Mouse (Mus musculus): ENCODE results near the gene AF067061. TPM values are rescaled to one million over a fixed set of nuclear protein-coding genes. Genes with fewer than 3 reads are reported as not detected.
A peak's percentile ranks its signal among the peaks of the same experiment; 100 is the strongest.

The AF067061 gene
- polyA plus RNA-seq, 1 experiment from 2014 or later: not detected

DNA sequence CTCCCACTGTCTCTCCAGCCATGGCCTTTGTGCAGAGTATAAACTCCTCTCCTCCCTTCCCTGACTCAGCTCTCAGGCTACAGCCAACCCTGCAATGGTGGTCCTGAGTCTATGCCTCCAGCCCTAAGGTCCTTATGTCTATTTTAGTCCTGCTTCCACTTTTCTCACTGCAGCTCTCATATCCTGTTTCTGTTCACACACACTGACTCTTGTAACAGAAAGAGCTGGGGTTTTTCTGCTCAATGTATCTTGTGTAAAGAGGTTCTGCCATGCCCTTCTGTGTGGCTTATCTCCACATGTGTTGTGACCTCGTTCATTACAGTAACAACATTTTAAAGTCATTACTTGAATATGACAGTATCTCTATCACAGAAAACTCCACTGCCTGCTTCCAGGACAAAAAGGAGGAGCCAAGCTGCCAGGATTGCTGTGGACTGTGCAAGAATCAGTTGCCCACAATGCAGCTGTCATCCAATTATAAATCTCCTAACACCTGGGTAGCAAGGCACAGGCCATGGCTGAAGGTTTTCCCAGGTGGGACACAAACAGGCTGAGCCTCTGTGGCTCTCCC is 36.5 kb downstream of the AF067061 start:
- Histone ChIP-seq H3K27ac (replicated peaks) (no peak overlapping the region), H3K27me3 (replicated peaks; ENCODE audit: low read depth, poor library complexity, severe bottlenecking) (no peaks in the 10 kb centered on the region), H3K9me3 (no peaks in the 10 kb centered on the region), H3K4me3 (no peak overlapping the region), H3K4me1 (no peaks in the 10 kb centered on the region), H3K36me3 (replicated peaks) (no peaks in the 10 kb centered on the region)
- WGBS: 71% methylated on average over 1 of the region's 1 CpGs
- no peak for DNase-seq (ENCODE audit: low spot score)

DNA sequence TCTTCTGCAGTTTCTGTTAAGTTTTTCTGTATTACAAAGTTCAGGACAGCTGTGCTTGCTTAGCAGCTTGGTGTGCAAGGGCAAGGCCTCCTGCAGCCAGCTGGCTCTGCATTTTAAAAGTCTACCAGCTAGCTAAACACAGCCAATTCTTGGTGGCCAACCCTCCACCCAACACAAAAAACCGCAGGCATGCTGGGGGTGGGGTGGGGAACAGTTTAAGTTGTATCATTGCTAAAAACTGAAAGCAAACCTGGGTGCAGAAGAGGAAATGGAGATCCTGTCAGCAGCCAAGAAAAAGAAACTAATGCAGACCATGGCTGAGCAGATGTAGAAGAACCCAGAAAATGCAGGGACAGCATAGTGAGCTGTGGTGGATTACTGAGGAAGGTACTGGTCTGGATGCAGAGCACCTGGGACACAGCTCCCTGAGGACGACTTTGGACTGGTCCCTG is 37.1 kb downstream of the AF067061 start, which contains the start of gene BC147527:
TSS of gene BC147527 (plus strand) at position 402 of the 452 bp plus-strand sequence.
- Histone ChIP-seq H3K36me3 (replicated peaks) (no peaks in the 10 kb centered on the region), H3K4me1 (no peaks in the 10 kb centered on the region), H3K27me3 (replicated peaks; ENCODE audit: low read depth, poor library complexity, severe bottlenecking) (no peaks in the 10 kb centered on the region), H3K9me3 (no peaks in the 10 kb centered on the region), H3K27ac (replicated peaks) (no peak within 1 kb of the TSS), H3K4me3 (no peak within 1 kb of the TSS)
- WGBS: 48% methylated on average over 2 of the region's 2 CpGs
- DNase-seq (ENCODE audit: low spot score): no peak

DNA sequence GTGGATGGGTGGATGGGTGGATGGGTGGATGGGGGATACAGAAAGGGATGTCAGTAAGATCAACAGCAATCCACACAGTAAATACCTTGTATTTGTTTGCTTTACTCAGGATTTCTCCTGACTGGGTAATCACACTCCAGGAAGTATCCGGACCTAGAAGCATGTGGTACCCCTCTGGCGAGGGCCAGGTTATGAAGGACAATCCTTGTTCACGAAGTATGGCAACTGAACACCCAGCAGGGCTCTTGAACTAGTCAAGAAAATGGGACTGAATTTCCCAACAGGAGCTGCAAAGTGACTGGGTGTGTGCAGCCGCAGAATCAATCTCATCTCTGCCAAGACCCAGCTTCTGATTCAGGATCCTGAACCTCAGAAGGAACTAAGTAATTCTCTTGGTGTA is 37.9 kb downstream of the AF067061 start:
- H3K36me3 ChIP-seq (replicated peaks): no peaks in the 10 kb centered on the region
- H3K4me1 ChIP-seq: no peaks in the 10 kb centered on the region
- no peak overlapping the region for H3K4me3 ChIP-seq
- 83% methylated on average over 4 of the region's 4 CpGs for WGBS
- DNase-seq (ENCODE audit: low spot score): no peak
- no peaks in the 10 kb centered on the region for H3K27me3 ChIP-seq (replicated peaks; ENCODE audit: low read depth, poor library complexity, severe bottlenecking)
- H3K27ac ChIP-seq (replicated peaks): no peak overlapping the region
- no peaks in the 10 kb centered on the region for H3K9me3 ChIP-seq

DNA sequence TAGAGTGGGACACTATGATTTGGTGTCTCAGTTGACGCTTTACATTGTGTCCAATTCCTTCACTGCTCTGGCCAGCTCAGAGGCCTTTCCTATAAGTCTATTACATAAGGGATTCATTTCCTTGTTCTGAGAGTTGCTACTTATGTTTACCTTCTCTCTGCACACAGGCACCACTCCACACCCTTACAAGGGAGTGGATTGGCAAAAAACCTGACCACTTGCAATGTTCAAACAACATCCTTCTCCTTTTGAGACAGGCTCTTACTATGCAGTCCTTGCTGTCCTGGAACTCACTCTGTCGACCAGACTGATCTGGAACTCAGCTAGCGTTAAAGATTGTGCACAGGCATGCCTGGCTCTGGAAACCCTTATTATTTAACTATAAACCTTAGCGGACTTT is 47.8 kb downstream of the AF067061 start:
- H3K4me3 ChIP-seq: no peak overlapping the region
- H3K27ac ChIP-seq (replicated peaks): no peak overlapping the region
- 79% methylated on average over 4 of the region's 4 CpGs for WGBS
- no peak for DNase-seq (ENCODE audit: low spot score)
- H3K36me3 ChIP-seq (replicated peaks): no peaks in the 10 kb centered on the region
- no peaks in the 10 kb centered on the region for H3K4me1 ChIP-seq
- peaks cover 7% of the 10 kb centered on the region; the same call in 1 of the 2 replicates for H3K27me3 ChIP-seq (replicated peaks; ENCODE audit: low read depth, poor library complexity, severe bottlenecking)
- H3K9me3 ChIP-seq: no peaks in the 10 kb centered on the region

DNA sequence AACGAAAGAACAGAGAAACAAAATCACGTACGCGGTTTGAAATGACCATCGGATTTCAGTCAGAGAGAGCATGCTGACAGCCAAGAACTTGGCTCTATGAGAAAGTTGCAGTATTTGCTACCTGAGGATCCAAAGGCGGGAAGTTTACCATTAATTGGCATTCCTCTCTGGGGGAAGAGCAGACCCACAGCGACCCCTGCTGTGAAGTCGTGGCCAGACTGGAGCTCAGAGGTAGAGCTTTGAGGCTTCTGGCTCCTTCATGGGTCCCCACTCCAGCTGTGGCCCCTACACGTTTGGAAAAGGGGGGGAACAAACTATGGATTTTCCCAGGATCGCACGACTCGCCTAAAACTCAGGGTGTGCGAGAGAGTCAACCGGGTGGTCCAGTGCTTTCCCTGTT is 50.7 kb downstream of the AF067061 start:
- Histone ChIP-seq H3K27me3 (replicated peaks; ENCODE audit: low read depth, poor library complexity, severe bottlenecking) (peaks cover 7% of the 10 kb centered on the region; the same call in 1 of the 2 replicates), H3K9me3 (no peaks in the 10 kb centered on the region), H3K36me3 (replicated peaks) (no peaks in the 10 kb centered on the region), H3K4me3 (no peak overlapping the region), H3K27ac (replicated peaks) (no peak overlapping the region), H3K4me1 (no peaks in the 10 kb centered on the region)
- DNase-seq (ENCODE audit: low spot score): peak; percentile 36
- WGBS: 46% methylated on average over 14 of the region's 14 CpGs

Other genes starting within 250 kb of the AF067061 start
- not detected in 2 replicates for gene Gm36079, start 236.1 kb upstream of the AF067061 start, polyA plus RNA-seq (2016; fragmentation: Nextera tagmentation; extraction: Ambion mirVana)
- gene Gm21188, start 210.9 kb upstream of the AF067061 start, polyA plus RNA-seq (2016; fragmentation: Nextera tagmentation; extraction: Ambion mirVana): not detected in 2 replicates
- gene Gm20767, start 122.9 kb upstream of the AF067061 start, polyA plus RNA-seq (2016; fragmentation: Nextera tagmentation; extraction: Ambion mirVana): not detected in 2 replicates
- not detected in 2 replicates for gene Gm21818, start 90.7 kb upstream of the AF067061 start, polyA plus RNA-seq (2016; fragmentation: Nextera tagmentation; extraction: Ambion mirVana)
- not detected in 2 replicates for gene Gm21762, start 47.2 kb upstream of the AF067061 start, polyA plus RNA-seq (2016; fragmentation: Nextera tagmentation; extraction: Ambion mirVana)
- not detected in 2 replicates for gene Gm21731, start 24.0 kb upstream of the AF067061 start, polyA plus RNA-seq (2016; fragmentation: Nextera tagmentation; extraction: Ambion mirVana)
- gene BC147527, start 37.3 kb downstream of the AF067061 start, polyA plus RNA-seq (2016; fragmentation: Nextera tagmentation; extraction: Ambion mirVana): not detected in 2 replicates
- gene Tcstv3, start 53.8 kb downstream of the AF067061 start, polyA plus RNA-seq (2016; fragmentation: Nextera tagmentation; extraction: Ambion mirVana): not detected in 2 replicates